Mouse (Mus musculus) cortical plate, adult 2 months (tissue): ENCODE data around the gene Akt2.

ENCODE experiments used
- CTCF ChIP-seq: fragments of 200-500 bp; IDR thresholded peaks from 2 replicates; pipeline ENCODE4 v1.5.1; 2011; ENCODE audit warnings: mild to moderate bottlenecking, control low read depth, low read length; ENCODE audit not compliant: insufficient read depth; ENCODE audit errors: extremely low read depth
- POLR2A ChIP-seq: fragments of 200-500 bp; IDR thresholded peaks from 2 replicates; pipeline ENCODE4 v1.6.1; 2011; ENCODE audit warnings: mild to moderate bottlenecking, low read length, control low read depth; ENCODE audit not compliant: insufficient read depth; ENCODE audit errors: extremely low read depth

DNA sequence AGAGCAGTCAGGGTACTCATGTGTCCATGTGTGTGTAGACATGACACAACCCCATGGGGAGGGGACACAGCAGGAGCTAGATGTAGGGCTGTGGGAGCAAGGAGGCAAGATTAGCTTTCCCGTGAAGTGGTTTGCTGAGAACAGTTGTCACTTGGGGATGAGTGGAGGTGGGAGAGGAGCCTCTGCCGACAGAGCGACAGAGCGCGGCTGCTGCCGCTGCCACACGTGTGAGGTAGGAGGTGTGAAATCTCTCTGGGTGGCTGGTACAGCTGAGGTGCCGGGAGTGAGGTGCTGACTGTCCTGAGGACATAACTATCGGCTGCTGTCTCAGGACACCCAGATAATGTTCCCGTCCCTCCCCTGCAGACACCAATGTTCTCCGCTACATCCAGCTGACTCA, 64.2 kb downstream of the Akt2 start:
- TF ChIP-seq CTCF (no peak), POLR2A (peak; percentile 35)
